Mouse (Mus musculus): Measurements from ENCODE around the gene Fgfr4. TPM values are rescaled to one million over a fixed set of nuclear protein-coding genes. Genes with fewer than 3 reads are reported as not detected.

Gene Fgfr4
- total RNA-seq, 1 experiment: 1.8 TPM

DNA sequence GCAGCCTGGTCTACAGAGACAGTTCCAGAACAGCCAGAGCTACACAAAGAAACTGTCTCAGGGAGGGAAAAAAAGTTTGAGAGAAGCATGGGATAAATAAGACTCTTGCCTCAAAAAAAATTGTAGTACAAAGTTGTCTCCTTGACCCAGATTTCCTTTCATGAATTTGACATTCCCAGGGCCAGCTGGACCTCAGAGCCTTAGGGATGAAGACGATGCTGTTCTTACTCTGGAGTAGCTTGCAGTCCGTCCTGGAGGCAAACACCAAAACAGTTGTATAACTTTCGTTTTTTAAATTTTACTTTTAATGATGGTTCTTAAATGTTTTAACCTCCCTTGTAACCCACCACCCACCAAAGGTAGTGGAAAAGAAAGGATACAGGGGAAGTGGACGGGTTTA is 45.3 kb upstream of the Fgfr4 start:
- Histone ChIP-seq H3K4me1 (ENCODE audit: control insufficient read depth in 2 of 2, insufficient read depth in 2 of 2, low read length in 2 of 2, poor library complexity in 1 of 2) (peaks cover 1 to 4% of the 10 kb centered on the region in 2 experiments; a peak in 1 of 4 replicates), H3K36me3 (ENCODE audit: control insufficient read depth, insufficient read depth, low read length, poor library complexity, severe bottlenecking) (peaks cover 8% of the 10 kb centered on the region; the same call in 1 of the 2 replicates), H3K27ac (ENCODE audit: insufficient read depth, low read depth, low read length, poor library complexity, severe bottlenecking) (no peak overlapping the region), H3K9ac (ENCODE audit: insufficient read depth, low read depth, low read length, poor library complexity, severe bottlenecking) (no peak overlapping the region), H3K9me3 (ENCODE audit: control insufficient read depth, insufficient read depth, low read depth, low read length) (no peaks in the 10 kb centered on the region), H3K4me3 (ENCODE audit: insufficient read depth in 1 of 2, low read depth in 1 of 2, low read length in 2 of 2, poor library complexity in 1 of 2, severe bottlenecking in 1 of 2) (no peak overlapping the region)
- TF ChIP-seq CHD2 (IDR thresholded peaks at IDR 0.05; ENCODE audit: low read depth, low read length) (no peak), ZC3H11A (IDR thresholded peaks at IDR 0.05; ENCODE audit: borderline replicate concordance, low read depth, low read length) (no peak), MAFK (IDR thresholded peaks at IDR 0.05; ENCODE audit: insufficient read depth, low read depth, low read length) (no peak), ZNF384 (IDR thresholded peaks at IDR 0.05; ENCODE audit: low read depth, low read length) (no peak), HCFC1 (IDR thresholded peaks at IDR 0.05; ENCODE audit: borderline replicate concordance, insufficient read depth, low read length) (no peak)
- in situ Hi-C loops (cut with MboI; ENCODE audit: low sequenced_read_pairs in 2 of 2, unreplicated experiment in 2 of 2): no loop called here
- no peak for DNase-seq (ENCODE audit: low read depth, low spot score)

DNA sequence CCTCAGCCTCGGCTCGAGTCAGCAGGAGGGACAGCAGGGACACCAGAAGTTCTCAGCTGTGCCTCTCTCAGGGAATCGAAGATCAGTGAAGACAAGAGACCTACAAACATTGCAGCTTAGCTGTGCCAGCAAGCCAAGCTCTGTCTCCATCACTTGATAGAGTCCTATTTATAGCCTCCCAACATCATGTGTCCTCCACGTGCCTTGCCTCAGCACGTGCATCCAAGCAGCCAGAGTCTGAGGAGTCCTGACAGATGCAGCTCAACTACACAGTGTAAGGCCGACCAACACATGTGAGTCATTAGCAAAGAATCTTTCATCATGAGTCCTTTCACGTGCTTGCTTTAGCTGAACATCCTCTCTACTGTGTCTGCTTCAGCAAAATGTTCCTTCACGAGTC is 44.7 kb upstream of the Fgfr4 start:
- Histone ChIP-seq H3K9me3 (ENCODE audit: control insufficient read depth, insufficient read depth, low read depth, low read length) (no peaks in the 10 kb centered on the region), H3K9ac (ENCODE audit: insufficient read depth, low read depth, low read length, poor library complexity, severe bottlenecking) (no peak overlapping the region), H3K4me3 (ENCODE audit: insufficient read depth in 1 of 2, low read depth in 1 of 2, low read length in 2 of 2, poor library complexity in 1 of 2, severe bottlenecking in 1 of 2) (no peak overlapping the region), H3K36me3 (ENCODE audit: control insufficient read depth, insufficient read depth, low read length, poor library complexity, severe bottlenecking) (peaks cover 8% of the 10 kb centered on the region; the same call in 1 of the 2 replicates), H3K27ac (ENCODE audit: insufficient read depth, low read depth, low read length, poor library complexity, severe bottlenecking) (no peak overlapping the region), H3K4me1 (ENCODE audit: control insufficient read depth in 2 of 2, insufficient read depth in 2 of 2, low read length in 2 of 2, poor library complexity in 1 of 2) (peaks cover 1 to 4% of the 10 kb centered on the region in 2 experiments; a peak in 1 of 4 replicates)
- no peak for DNase-seq (ENCODE audit: low read depth, low spot score)
- TF ChIP-seq ZNF384 (IDR thresholded peaks at IDR 0.05; ENCODE audit: low read depth, low read length) (no peak), CHD2 (IDR thresholded peaks at IDR 0.05; ENCODE audit: low read depth, low read length) (no peak), ZC3H11A (IDR thresholded peaks at IDR 0.05; ENCODE audit: borderline replicate concordance, low read depth, low read length) (no peak), HCFC1 (IDR thresholded peaks at IDR 0.05; ENCODE audit: borderline replicate concordance, insufficient read depth, low read length) (no peak), MAFK (IDR thresholded peaks at IDR 0.05; ENCODE audit: insufficient read depth, low read depth, low read length) (no peak)
- in situ Hi-C loops (cut with MboI; ENCODE audit: low sequenced_read_pairs in 2 of 2, unreplicated experiment in 2 of 2): no loop called here

DNA sequence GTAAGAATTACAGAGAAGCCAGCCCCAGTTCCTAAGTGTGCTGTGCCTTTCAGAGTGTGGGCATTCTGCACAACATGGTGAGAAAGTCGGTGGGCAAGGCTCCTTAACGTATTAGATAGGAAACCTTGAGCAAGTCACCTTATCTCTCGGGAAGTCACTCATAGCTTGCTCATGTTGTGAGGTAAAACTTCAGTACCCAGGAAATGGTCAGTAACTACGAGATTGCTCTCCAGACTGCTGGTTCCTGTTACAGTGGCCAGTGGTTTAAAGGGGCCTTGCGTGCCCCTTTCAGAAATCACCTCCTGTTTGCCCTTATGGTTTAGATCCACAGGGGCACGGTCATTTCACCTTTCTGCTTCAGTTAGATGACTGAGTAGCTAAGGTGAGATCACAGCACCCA is 38.1 kb upstream of the Fgfr4 start:
- in situ Hi-C loops (cut with MboI; ENCODE audit: low sequenced_read_pairs in 2 of 2, unreplicated experiment in 2 of 2): no loop called here
- no peak overlapping the region for H3K4me3 ChIP-seq (ENCODE audit: insufficient read depth in 1 of 2, low read depth in 1 of 2, low read length in 2 of 2, poor library complexity in 1 of 2, severe bottlenecking in 1 of 2)
- no peak for TF ChIP-seq HCFC1 (IDR thresholded peaks at IDR 0.05; ENCODE audit: borderline replicate concordance, insufficient read depth, low read length)
- TF ChIP-seq CHD2 (IDR thresholded peaks at IDR 0.05; ENCODE audit: low read depth, low read length): no peak
- TF ChIP-seq ZNF384 (IDR thresholded peaks at IDR 0.05; ENCODE audit: low read depth, low read length): no peak
- no peak for TF ChIP-seq ZC3H11A (IDR thresholded peaks at IDR 0.05; ENCODE audit: borderline replicate concordance, low read depth, low read length)
- no peak for TF ChIP-seq MAFK (IDR thresholded peaks at IDR 0.05; ENCODE audit: insufficient read depth, low read depth, low read length)
- DNase-seq (ENCODE audit: low read depth, low spot score): no peak
- no peaks in the 10 kb centered on the region for H3K9me3 ChIP-seq (ENCODE audit: control insufficient read depth, insufficient read depth, low read depth, low read length)
- H3K27ac ChIP-seq (ENCODE audit: insufficient read depth, low read depth, low read length, poor library complexity, severe bottlenecking): no peak overlapping the region
- H3K4me1 ChIP-seq (ENCODE audit: control insufficient read depth in 2 of 2, insufficient read depth in 2 of 2, low read length in 2 of 2, poor library complexity in 1 of 2): no peaks in the 10 kb centered on the region
- peaks cover 25% of the 10 kb centered on the region for H3K36me3 ChIP-seq (ENCODE audit: control insufficient read depth, insufficient read depth, low read length, poor library complexity, severe bottlenecking)
- H3K9ac ChIP-seq (ENCODE audit: insufficient read depth, low read depth, low read length, poor library complexity, severe bottlenecking): no peak overlapping the region

DNA sequence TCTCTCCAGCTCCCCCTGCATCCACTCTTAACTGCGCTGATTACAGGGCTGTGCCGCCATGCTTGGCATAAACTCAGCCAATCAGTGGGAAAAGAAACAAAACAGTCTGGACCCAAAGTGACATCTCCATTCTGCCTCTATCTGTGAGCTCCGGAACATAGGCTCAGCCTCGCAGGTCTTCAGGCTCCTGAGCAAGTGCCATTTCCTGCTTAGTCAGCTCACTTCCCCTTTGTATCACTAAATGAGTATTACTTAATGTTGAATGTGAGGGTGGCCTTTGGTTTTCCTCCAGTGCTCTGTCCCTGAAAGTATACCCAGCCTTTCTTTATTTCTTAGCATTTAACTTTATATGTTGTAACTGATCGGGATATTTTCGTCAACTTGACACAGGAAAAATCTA is 27.5 kb upstream of the Fgfr4 start:
- Histone ChIP-seq H3K9ac (ENCODE audit: insufficient read depth, low read depth, low read length, poor library complexity, severe bottlenecking) (no peak overlapping the region), H3K36me3 (ENCODE audit: control insufficient read depth, insufficient read depth, low read length, poor library complexity, severe bottlenecking) (peaks cover 25% of the 10 kb centered on the region), H3K4me1 (ENCODE audit: control insufficient read depth in 2 of 2, insufficient read depth in 2 of 2, low read length in 2 of 2, poor library complexity in 1 of 2) (no peaks in the 10 kb centered on the region), H3K4me3 (ENCODE audit: insufficient read depth in 1 of 2, low read depth in 1 of 2, low read length in 2 of 2, poor library complexity in 1 of 2, severe bottlenecking in 1 of 2) (no peak overlapping the region), H3K9me3 (ENCODE audit: control insufficient read depth, insufficient read depth, low read depth, low read length) (no peaks in the 10 kb centered on the region), H3K27ac (ENCODE audit: insufficient read depth, low read depth, low read length, poor library complexity, severe bottlenecking) (no peak overlapping the region)
- DNase-seq (ENCODE audit: low read depth, low spot score): no peak
- TF ChIP-seq ZC3H11A (IDR thresholded peaks at IDR 0.05; ENCODE audit: borderline replicate concordance, low read depth, low read length) (no peak), ZNF384 (IDR thresholded peaks at IDR 0.05; ENCODE audit: low read depth, low read length) (no peak), CHD2 (IDR thresholded peaks at IDR 0.05; ENCODE audit: low read depth, low read length) (no peak), MAFK (IDR thresholded peaks at IDR 0.05; ENCODE audit: insufficient read depth, low read depth, low read length) (no peak), HCFC1 (IDR thresholded peaks at IDR 0.05; ENCODE audit: borderline replicate concordance, insufficient read depth, low read length) (no peak)
- in situ Hi-C loops (cut with MboI; ENCODE audit: low sequenced_read_pairs in 2 of 2, unreplicated experiment in 2 of 2): no loop called here

DNA sequence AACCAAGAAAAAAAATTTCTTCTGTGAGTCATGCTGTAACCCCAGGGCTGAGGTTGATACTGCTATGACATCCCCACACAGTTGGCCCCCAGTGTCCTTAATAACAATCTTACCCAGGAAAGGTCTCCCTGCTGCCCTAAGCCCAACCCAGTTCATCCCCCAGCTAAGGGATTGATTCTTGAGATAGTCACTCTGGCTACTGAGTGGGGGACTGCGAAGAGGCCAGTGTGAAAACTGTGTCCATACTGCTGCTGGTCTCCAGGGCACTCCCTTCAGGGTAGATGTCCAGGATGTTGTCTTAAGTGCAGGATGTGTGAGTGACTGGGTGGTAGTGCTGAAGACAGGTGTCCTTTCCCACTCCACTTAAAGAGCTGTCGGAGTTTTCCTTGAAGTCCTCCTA is 19.0 kb upstream of the Fgfr4 start, which contains the start of gene Gm17617:
Gene Gm17617, minus strand, starts transcription at position 101 of the 400 bp plus-strand sequence.
- no peak for TF ChIP-seq CHD2 (IDR thresholded peaks at IDR 0.05; ENCODE audit: low read depth, low read length)
- TF ChIP-seq HCFC1 (IDR thresholded peaks at IDR 0.05; ENCODE audit: borderline replicate concordance, insufficient read depth, low read length): no peak
- no peak for TF ChIP-seq ZC3H11A (IDR thresholded peaks at IDR 0.05; ENCODE audit: borderline replicate concordance, low read depth, low read length)
- no peak for TF ChIP-seq ZNF384 (IDR thresholded peaks at IDR 0.05; ENCODE audit: low read depth, low read length)
- TF ChIP-seq MAFK (IDR thresholded peaks at IDR 0.05; ENCODE audit: insufficient read depth, low read depth, low read length): no peak
- in situ Hi-C loops (cut with MboI; ENCODE audit: low sequenced_read_pairs in 2 of 2, unreplicated experiment in 2 of 2): no loop called here
- no peak within 1 kb of the TSS for H3K4me3 ChIP-seq (ENCODE audit: insufficient read depth in 1 of 2, low read depth in 1 of 2, low read length in 2 of 2, poor library complexity in 1 of 2, severe bottlenecking in 1 of 2)
- H3K9me3 ChIP-seq (ENCODE audit: control insufficient read depth, insufficient read depth, low read depth, low read length): no peaks in the 10 kb centered on the region
- H3K36me3 ChIP-seq (ENCODE audit: control insufficient read depth, insufficient read depth, low read length, poor library complexity, severe bottlenecking): peaks cover 14% of the 10 kb centered on the region; the same call in 1 of the 2 replicates
- H3K4me1 ChIP-seq (ENCODE audit: control insufficient read depth in 2 of 2, insufficient read depth in 2 of 2, low read length in 2 of 2, poor library complexity in 1 of 2): peaks cover 0 to 3% of the 10 kb centered on the region in 2 experiments; a peak in 1 of 4 replicates
- no peak for DNase-seq (ENCODE audit: low read depth, low spot score)
- H3K27ac ChIP-seq (ENCODE audit: insufficient read depth, low read depth, low read length, poor library complexity, severe bottlenecking): no peak within 1 kb of the TSS
- H3K9ac ChIP-seq (ENCODE audit: insufficient read depth, low read depth, low read length, poor library complexity, severe bottlenecking): no peak within 1 kb of the TSS

Measured in ES-E14 (cell line).